Mouse (Mus musculus): ENCODE data around the gene Cysltr2.

Cysltr2 gene

GRCm38 (mm10) chr14:73048937-73049336, at the start of gene Cysltr2:
Gene Cysltr2 (minus strand): TSS chr14:73049114.
- DNase-seq (ENCODE audit: low spot score in 2 of 2), result no peak

DNA sequence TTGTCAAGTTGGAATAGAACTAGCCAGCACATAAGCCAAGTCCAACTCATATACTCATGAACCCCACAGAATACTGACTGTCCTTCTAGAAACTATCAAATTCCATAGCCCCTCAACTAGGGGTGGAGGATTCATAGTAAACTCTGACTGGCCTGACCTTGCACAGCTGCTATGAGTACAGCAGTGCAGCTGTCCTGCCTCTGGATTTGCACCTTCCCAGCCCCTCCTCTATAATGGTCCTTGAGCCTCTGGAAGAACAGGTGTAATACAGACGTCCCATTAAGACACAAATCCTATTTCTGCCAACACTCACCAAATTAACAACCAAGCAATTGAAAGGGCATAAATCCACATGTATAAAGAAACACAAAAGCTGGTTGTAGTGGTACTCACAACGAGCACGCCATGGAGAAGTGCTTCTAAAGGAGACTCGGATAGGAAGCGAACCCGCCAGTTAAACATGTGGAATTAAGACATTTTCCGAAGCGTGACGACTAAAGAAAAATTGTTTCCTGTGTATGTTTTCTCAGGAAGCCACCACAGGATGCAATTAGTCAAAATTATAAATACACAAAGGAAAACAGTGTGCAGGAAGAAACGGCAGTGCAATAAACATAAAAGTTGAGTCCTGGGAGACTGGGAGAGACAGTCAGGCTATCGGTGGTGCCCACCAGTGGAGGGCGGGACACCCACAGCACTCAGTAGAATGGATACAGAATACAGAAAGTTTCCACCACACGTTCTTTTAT, 46.1 kb upstream of the Cysltr2 start:
- DNase-seq (ENCODE audit: low spot score in 2 of 2), result no peak

DNA sequence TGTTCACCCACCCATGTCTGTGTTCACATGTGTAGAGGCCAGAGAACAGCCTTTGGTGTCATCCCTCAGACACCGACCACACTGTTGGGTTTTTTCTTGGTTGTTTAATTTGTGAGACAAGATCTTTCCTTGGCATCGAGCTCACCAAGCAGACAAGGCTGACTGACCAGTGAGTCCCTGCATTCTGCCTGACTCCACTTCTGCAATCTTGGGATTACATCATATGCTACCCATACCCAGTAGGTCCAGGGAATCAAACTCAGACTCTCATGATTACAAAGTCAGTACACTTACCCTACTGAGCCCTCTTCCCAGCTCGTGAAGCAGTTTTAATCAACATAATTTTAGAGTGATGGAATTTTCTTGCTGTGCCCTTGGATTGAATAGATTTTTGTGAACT, 44.0 kb upstream of the Cysltr2 start:
- no peak for DNase-seq (ENCODE audit: low spot score in 2 of 2)

- no peak for DNase-seq (ENCODE audit: low spot score in 2 of 2)
These were observed 39.3 kb upstream of the Cysltr2 start for GRCm38 (mm10) chr14:73088224-73088623.

- DNase-seq (ENCODE audit: low spot score in 2 of 2), result no peak
These were observed 38.8 kb upstream of the Cysltr2 start for GRCm38 (mm10) chr14:73087746-73088145.

- no peak for DNase-seq (ENCODE audit: low spot score in 2 of 2)
These were observed 38.3 kb upstream of the Cysltr2 start for GRCm38 (mm10) chr14:73087247-73087646.

GRCm38 (mm10) chr14:73086425-73086824, 37.5 kb upstream of the Cysltr2 start:
- DNase-seq (ENCODE audit: low spot score in 2 of 2), result no peak

DNA sequence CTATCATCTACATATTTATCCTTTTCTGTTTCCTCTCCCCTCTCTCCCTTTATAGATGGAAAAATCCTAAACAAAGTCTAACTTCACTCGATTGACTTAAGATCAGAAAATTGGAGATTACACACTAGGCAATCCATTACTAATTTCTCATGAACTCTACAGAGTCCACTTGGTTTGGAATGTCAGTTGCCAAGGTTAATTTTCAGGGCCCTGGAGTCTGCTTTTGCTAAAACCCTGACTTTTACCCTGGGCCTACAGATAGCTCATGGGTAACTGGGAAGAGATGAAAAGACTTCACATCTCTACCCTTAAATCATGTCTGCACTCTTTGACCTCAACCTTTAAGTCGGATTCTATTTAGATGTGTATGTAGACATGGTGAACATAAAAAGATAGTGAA, 34.6 kb upstream of the Cysltr2 start:
- DNase-seq (ENCODE audit: low spot score in 2 of 2), result no peak

DNA sequence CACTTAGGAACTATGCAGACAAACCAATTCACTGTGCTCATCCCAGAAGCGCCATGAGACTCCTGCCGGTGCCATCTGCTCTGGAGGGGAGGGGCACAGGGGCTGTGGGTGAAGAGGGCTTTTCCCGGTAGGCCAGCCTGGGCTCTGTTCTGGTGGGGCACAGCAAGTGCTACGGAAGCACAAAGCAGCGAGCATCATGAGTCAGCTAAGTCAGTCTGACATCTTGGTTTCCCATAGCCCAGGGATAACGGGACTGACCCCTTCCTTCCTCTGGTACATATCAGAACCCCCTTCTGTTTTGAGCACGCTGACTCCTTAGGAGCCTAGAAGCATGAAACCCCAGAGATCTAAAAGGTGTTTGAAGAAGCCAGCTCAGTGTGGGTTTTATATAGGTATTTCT, 15.5 kb upstream of the Cysltr2 start:
- DNase-seq (ENCODE audit: low spot score in 2 of 2), result no peak

DNA sequence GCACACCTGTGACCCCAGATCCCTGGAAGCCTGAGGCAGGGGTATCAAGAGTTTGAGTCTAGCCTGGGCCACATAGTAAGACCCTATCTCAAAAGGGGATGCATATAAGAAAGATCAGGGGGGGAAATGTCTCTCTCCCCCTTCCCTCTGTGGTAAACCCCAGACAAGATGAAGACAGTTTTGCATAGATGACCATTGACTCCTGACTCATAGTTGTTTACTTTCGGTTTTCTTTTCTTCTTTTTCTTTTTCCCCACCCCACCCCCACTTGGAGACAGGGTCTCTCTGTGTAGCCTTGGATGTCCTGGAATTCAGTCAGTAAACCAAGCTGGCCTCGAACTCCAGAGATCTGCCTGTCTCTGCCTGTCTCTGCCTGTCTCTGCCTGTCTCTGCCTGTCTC, 9.8 kb upstream of the Cysltr2 start:
- no peak for DNase-seq (ENCODE audit: low spot score in 2 of 2)

- no peak for DNase-seq (ENCODE audit: low spot score in 2 of 2)
These were observed 8.8 kb upstream of the Cysltr2 start for GRCm38 (mm10) chr14:73057764-73058163.

- DNase-seq (ENCODE audit: low spot score in 2 of 2), result no peak
These were observed 7.9 kb upstream of the Cysltr2 start for GRCm38 (mm10) chr14:73056813-73057212.

- DNase-seq (ENCODE audit: low spot score in 2 of 2), result no peak
These were observed 3.5 kb downstream of the Cysltr2 start for GRCm38 (mm10) chr14:73045199-73045928.

- DNase-seq (ENCODE audit: low spot score in 2 of 2), result no peak
These were observed 7.2 kb downstream of the Cysltr2 start for GRCm38 (mm10) chr14:73041689-73042088.

GRCm38 (mm10) chr14:73033290-73033689, 15.6 kb downstream of the Cysltr2 start:
- DNase-seq (ENCODE audit: low spot score in 2 of 2), result no peak

- no peak for DNase-seq (ENCODE audit: low spot score in 2 of 2)
These were observed 17.7 kb downstream of the Cysltr2 start for GRCm38 (mm10) chr14:73031218-73031617.

- no peak for DNase-seq (ENCODE audit: low spot score in 2 of 2)
These were observed 31.6 kb downstream of the Cysltr2 start for GRCm38 (mm10) chr14:73017272-73017671.

- DNase-seq (ENCODE audit: low spot score in 2 of 2), result no peak
These were observed 33.5 kb downstream of the Cysltr2 start for GRCm38 (mm10) chr14:73015386-73015785.

- no peak for DNase-seq (ENCODE audit: low spot score in 2 of 2)
These were observed 35.0 kb downstream of the Cysltr2 start for GRCm38 (mm10) chr14:73013723-73014544.

GRCm38 (mm10) chr14:73001814-73002213, 47.1 kb downstream of the Cysltr2 start:
- DNase-seq (ENCODE audit: low spot score in 2 of 2), result no peak

- peak in 1 of 2 experiments; percentile 44 for DNase-seq (ENCODE audit: low spot score in 2 of 2)
These were observed 48.6 kb downstream of the Cysltr2 start for GRCm38 (mm10) chr14:73000325-73000724.

GRCm38 (mm10) chr14:72998111-72998510, 50.8 kb downstream of the Cysltr2 start:
- DNase-seq (ENCODE audit: low spot score in 2 of 2), result no peak

Measured in frontal cortex, postnatal 14 days (tissue).